Mouse (Mus musculus) left cerebral cortex, adult 18-20 months (tissue): Measurements from ENCODE around the gene Col25a1. TPM values are rescaled to one million over a fixed set of nuclear protein-coding genes. Genes with fewer than 3 reads are reported as not detected.

Source experiments
- DNase-seq, 2 experiments: peaks; one replicate each; pipeline ENCODE4 v3.0.0; 2021 to 2022; ENCODE audit warnings: low spot score in 2 of 2, mixed read lengths in 1 of 2
- total RNA-seq, 2 experiments: library from RNA; stranded (reverse); gene quantifications; 2 replicates each; pipeline ENCODE4 v1.2.3; 2021

Gene Col25a1
- total RNA-seq, 2 experiments from 2014 or later = 39.5 to 41.4 TPM

DNA sequence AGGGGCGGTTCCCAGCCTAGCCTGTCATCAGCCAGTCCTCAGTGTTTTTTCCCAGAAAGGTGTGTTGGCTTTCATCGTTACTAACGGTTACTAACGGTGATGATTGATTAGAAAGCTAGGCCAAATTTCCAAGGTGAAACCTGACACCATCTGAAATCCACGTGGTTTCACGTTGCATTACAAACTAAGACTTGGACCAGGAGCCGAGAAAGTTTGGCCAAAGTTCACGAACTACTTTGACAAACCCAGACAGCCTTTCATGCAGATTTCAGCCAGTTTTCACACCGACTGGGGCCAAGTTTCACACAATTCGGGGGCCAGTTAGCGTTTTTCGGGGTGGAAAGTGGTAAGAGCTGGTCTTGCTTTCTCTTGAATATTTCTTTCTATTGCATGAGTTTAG, 309.4 kb downstream of the Col25a1 start:
- no peak for DNase-seq

DNA sequence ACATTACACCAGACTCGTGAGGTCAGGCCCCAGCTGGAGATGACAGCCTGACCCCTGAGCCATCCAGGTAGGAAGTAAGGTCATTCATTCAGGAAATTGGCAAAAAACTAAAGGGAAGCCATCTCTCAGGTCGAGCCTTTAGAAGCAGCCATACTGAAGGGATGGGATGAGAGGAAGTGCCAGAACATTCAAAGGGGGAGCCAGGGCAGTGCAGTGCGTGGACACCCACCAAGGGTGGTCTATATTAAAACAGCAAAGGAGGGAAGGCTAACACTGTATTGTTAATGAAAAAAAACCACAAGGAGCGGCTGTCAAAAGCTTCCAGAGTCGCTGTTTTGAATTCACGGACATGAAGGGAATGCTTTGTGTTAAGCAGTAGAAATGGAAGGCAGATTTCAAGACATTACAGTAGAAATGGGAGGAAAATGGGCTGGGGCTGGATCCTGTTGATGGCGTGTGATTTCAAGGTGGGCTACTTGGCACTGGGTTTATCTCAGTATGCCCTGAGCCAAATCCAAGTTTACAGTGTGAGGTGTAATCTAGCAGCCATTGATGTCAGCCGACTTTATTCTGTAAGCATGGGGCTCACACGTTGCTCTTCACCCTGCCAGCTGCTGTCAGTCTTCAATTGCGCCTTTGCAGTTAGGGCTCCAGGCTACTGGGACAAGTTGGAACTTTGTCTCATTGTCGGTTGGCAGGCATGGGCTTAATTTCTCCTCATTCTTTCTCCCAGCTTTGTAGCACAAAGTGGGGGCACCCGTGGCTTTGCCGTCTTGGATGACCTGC, 312.7 kb downstream of the Col25a1 start:
- DNase-seq = no peak

DNA sequence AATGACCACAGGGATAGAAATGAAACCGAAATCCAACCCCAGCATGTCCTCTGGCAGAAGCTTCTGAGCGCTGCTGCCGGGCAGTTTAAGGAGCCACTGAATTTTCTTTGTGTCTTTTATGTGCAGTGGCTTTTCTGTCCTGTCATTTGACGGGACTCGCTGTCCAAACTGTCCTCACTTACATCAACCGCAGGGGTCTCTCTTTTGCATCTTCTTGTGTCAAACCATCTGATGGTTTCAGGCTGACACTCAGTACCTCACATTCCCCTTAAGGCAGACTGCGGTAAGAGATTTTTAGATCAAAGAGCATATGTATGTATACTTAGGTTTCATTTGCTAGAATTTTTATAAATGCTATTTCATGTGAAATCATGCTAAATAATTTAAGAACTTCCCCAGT, 318.6 kb downstream of the Col25a1 start:
- DNase-seq = no peak

DNA sequence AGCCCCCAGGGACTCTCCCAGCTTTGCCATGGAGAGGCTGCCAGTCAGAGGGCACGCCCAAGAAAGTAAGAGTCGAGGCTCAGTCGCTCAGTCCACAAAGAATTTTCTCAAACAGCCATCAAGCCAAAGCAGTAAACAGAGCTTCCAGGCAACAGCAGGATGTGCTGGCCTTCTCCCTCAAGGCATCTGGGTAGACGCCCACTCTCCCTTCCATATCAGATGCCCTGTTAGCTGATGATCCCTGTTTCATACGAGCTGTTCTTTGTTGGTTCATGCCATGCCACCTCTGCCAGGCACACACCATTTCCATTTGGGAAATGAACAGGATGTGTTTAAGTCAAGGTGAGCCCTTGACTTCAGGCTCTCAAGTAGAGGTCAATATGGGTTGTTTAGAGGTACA, 334.1 kb downstream of the Col25a1 start:
- DNase-seq = no peak

DNA sequence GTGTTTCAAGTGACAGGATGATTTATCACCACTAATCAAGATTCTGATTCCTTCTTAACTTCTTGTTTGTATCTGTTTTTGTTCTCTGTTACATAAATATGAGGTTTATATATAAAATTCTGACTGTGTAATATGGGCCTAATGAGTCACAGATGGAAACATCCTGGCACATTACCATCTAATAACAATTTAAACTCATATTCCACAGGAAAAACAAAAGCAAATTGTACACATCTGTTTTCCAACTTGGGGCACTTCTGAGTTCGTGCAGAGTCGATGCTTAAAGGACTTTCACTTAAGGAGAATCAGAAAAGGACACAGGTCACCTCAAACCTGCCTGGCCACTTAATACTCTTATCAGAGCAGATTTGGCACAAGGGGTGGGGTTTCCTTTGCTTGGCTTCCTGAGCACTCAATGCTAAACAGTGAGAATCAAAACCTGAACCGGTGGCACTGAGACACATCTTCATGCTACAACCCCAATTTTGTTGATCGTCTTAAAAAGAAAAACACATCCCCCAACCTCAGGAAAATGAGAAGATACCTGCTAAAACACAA, 342.0 kb downstream of the Col25a1 start:
- DNase-seq = no peak

DNA sequence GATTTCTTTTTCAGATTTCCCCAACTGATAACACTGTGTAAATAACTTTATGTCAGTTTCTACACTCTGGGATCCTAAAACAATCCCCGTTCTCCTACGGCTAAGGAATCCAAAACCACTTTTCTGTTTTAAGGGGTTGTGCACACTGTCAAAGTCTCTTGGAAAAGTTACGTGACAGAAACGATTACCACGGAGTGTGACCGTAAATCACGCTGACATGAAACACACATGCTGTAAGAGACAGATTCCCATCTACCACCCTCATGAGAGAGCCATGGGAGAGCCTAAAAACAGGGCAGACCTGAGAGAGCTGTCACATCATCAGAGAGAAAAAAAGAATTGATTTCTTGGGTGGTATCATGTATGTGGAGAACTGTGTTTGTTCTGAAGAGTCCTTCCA, 342.7 kb downstream of the Col25a1 start:
- DNase-seq = no peak

DNA sequence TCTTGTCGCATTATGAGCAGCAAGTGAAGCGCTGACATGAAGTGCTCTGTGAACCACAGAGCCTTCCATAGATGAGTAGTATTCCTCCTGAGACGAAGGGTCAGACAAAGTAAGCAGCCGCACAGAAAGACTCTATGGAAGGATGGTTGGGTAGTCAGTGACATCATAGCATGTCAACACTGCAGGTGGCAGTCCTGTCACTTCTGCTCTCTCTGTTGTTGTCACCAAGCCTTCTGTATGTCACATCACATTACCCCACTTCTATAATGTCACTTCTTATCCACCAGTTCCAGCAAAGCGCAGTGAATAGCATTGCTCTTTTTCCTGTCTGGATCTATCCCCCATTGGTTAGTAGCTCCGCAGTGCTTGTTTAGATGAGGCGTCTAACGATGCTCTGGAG, 351.2 kb downstream of the Col25a1 start:
- DNase-seq = no peak

DNA sequence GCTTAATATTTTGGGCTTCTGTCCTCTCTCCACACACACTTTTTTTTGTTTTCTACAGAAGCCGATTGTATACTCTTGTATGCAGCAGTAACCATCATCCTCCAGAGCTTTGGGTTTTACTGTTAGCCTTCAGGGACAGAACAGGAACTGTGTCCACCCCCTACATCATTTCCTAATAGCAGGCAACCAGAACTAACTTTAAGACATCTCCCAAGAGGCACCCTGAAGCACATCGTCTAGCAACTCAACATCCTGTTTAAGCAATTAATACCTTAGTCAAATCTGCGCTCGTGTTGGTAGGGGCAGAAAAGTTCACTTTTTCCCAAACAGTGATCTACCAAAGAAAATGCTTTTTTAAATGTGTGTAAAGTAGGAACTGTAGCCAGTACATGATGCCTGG, 357.5 kb downstream of the Col25a1 start:
- no peak for DNase-seq

DNA sequence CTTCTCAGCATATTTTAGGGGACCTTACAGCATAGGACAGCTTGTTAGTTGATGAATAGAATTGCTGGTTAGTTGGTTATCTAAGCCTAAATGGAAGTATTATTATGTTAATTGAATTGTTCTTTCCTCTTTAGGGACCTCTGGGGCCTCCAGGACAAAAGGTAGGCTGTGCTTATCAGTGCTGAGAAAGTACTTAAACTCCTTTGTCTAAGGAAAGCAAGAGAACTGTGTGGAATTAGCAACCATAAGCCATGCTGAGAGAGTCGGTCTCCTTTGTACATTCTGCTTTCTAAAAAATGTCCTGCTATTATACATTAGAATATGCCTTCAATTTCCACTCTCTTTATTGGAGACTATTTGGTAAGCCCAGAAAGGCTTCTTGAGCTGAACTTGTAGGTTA, 362.9 kb downstream of the Col25a1 start:
- no peak for DNase-seq

DNA sequence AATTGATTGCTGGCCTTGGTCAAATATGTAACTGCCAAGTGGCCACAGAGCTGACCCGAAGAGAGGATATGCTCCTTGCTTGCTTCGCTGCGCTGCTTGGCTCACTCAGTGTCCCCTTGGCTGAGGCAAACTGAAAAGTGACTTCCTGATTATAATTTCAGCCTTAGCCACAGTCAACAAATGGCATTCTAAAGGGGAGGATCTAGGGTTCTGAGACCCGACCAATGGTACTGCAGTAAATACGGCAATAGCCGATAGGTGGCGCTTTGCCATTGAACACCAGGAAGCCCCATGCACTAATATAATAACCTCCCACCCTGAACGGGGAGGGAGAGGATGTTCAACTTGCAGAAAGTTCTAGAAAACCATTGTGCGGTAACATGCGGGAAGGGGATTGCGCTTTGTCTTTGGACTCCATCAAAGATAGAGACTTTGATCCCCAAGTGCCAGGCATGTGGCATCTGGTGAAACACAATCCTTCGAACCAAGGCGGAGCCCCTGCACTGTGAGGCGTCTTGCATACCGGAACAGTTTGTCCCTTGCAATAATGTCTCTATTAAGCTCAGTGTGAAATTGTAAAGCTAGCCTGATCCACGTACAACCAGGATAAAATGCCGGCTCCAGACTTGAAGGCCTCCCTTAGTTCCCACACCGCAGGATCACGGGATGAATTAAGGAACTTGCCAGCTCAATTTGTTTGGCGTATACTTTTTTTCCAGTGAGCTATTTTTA, 363.5 kb downstream of the Col25a1 start:
- no peak for DNase-seq

DNA sequence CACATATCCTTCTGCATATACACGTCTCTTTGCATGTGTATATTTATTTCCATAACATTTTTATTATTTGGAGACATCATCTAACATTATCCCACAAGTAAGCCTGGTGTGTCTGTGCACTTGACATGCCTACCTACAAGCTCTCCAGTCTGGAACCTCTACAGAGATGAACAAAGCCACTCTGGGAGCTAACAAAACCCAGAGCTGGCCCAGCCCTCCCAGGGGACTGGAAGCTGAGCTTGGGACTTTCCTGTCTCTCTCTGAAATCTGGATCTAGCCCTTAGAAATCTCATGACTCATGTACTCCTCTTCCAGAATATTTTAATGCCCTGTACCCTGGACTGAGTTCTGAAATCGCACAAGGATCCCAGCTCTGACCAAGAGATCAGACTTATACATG, 365.7 kb downstream of the Col25a1 start:
- DNase-seq = no peak

DNA sequence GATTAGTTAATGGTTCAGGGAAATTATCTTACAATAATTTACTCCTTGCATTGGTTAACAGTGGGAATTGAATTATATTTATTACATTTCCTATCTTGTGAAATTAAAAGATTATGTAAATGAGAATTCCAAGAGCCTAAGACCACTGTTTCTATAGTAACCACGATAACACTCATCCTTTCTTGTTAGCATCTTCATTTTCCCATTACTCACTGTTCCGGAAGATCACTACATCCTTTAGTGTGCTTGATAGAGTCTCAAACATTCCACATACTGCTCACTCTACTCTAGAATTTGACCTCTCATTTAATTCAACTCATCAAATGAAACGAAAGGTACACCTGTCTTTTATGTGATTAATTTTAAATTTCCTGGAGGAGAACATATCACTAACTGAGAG, 370.4 kb downstream of the Col25a1 start:
- DNase-seq = no peak

DNA sequence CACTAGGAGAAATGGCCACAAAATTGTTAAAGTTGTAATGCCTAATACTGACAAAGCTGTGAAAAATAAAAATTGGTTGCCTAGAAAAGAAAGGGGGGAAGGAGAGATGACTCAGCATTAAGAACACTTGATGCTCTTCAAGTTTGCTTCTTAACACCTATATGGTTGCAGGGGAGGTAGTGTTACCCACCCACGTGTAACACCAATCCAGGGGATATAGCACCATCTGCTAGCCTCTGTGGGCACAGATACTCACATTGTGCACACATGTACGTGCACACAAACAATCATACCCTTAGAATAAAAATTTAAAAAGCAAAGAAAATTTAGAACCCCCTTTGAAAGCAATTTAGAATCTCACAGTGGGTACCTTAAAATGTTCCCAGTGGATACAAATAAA, 377.0 kb downstream of the Col25a1 start:
- DNase-seq = peak; percentile 29 to 36

DNA sequence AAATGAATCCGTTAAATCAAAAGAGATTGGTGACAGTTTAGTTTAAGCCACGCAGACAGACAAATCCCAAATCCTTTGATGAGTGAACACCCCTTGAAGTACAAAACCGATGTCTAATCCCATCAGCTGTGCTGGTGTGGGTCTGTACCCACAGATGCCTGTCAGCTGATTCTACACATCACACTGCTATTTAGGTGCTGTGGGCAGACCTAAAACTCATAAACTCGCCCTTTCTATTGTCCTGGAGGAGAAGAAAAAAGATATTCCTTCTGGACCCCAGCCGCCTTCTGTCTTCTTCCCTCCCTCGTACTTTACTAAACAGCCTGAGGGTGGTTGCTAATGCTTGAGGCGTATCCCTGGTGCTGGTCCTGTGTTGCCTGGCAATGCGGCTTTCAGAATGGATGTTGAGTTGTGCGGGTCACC, 387.2 kb downstream of the Col25a1 start:
- DNase-seq = peak in 1 of 2 experiments; percentile 13

DNA sequence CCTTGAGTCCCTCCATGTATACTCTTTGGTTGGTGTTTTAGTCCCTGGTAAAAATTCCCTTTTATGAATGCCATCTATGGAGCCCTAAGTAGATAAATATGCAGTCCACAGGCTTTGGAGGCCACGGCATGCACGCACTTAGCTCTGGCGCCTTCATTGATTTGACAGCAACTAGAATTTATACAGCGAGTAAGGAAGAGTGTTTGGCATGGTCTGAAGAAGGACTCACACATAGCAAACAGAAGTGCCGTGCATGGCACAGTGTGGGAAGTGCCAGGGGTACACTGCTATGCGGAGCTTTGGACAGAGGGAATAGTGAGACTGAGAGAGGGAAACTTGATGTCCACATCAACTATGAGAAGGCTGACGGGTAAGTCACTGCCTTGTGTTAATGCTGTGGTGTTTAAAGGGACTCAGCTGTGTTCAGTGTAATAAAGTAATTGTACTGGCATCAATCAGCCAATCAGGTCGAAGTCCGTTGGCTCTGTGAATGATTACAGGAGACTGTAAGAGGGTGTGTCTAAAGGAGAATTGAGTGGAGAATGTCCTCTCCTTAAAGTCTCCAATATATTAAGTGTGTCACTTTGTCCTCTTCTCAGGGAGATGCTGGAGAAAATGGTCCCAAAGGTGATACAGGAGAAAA, 390.7 kb downstream of the Col25a1 start:
- DNase-seq = no peak

DNA sequence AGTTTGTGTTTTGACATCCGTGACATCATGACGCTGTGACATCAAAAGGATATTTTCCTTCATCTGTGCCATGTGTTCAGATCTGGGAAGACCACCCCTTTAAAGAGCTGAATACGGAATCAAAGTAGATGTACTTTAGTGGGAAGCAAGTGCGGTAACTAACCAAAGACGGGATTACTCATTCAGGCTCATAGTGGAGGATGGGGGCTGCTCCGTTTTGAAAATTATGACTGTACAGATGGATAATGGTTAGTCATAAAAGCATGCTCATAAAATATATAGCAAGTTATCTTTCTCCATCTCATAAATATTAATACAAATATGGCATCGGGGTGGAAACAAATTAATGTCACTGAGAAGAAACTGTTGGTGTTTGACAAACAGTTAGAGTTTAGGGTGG, 391.7 kb downstream of the Col25a1 start:
- DNase-seq = no peak

DNA sequence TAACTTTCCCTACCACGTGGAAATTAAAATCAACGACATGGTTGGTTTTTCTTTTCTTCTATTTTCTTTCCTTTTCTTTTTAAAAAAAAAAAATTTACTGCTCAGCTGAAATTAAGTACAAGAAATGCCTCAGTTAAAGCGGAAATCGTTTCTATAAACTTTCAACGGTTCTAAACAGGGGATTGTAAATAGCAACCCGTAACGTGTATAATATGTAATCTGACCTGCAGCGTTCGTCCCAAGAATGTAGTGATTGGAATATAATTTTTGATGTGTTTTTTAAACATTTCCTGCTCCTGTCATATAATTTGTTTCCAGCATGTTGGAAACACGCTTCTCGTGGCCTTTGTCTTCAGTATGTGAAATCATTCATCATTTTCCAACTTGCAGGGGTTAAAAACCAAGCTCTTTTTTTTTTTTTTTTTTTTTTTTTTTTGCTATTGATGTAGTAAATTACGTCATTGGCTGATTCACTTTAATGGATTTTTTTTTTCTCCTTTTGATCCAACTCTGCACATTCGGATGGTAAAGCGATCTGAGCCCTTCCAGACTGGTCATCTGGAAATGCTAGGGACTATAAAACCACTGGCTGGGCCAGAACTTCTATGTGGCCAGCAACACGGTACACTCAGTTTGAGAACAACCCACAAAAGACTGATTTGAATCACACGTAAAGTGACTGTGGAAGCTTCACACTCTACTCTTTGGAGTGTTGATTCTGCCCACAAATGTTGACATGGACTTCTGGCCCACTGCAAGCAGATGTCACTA, 393.3 kb downstream of the Col25a1 start:
- DNase-seq = no peak

DNA sequence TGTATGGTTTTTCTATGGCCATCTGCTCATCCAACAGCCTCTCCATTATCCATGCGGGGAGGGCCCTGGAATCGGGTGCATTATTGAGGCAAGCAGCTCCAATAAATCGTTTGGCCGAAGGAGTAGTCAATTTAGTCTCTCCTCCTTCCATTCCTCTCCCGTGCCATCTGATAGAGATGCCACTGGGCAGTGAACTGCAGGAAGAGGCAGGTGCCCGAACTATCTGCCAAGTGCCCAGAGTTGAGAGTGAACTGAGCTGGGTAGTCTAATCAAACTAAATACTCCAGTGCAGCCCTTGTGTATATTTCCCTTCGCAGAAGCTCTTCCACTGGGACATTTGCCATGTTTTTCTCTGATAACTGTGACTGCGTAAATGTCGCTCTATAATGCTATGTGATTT, 403.7 kb downstream of the Col25a1 start:
- DNase-seq = no peak

DNA sequence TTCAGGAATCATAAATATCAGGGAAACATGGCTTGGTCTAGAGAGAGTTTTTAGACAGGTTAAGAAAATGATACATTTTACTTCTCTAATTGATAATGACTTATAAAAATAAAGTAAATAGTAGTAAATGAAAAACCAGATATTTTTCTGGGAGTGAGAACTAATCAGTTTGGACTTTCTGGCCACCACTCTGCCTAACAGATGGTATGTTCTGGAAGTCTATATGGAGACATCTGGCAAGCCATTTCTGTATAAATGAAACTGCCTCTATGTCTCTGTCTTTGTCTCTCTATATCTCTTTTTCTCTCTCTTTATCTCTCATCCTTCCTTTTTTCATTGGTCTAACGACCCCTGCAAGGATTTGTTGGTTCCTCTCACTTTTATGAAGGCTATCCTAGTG, 410.2 kb downstream of the Col25a1 start:
- DNase-seq = no peak

DNA sequence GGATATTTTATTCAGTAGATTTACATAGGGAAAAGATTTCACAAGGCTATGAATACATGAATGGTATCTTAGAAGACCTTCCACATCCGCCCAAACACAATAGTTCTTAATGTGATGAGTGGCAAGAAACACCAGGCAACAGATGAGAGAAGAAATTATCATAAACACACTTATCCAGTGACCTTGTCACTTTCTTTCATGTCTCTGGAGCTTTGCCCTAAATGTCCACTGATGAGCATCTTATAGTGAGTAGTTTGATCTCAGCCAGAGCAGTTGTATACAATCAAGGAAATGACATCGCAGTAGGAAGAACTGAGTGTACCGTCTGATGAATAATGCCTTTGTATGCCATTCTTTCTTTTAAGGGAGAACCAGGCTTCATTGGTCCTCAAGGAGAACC, 414.7 kb downstream of the Col25a1 start:
- no peak for DNase-seq

DNA sequence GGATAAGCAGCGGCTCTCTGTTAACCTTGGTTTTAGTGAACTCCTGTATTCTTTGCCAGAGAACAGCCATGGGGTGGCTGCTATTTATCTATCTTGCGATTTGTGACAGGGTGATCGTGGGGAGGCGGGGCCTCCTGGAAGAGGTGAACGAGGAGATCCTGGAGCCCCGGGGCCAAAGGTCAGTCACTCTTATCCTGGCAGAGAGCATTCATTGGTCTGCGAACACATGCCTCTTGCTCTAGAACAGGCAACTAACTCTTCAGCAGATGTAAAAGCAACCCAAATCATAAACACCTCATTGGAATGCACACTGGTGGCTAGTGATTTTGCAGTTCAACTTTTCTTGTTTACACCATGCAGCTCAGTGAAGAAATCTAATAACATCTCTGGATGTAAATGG, 417.8 kb downstream of the Col25a1 start:
- no peak for DNase-seq
